Mouse (Mus musculus) CH12.LX (cell line): Measurements from ENCODE around the gene Tanc2.

Experiments
- CTCF ChIP-seq, 2 experiments: IDR thresholded peaks in 1 of 2; conservative IDR thresholded peaks in 1 of 2; 2 replicates each; pipeline ENCODE4 v1.5.1; 2011 to 2012; ENCODE audit warnings: low read depth in 2 of 2, low read length in 2 of 2, improper control_type of control experiment in 1 of 2, inconsistent platforms in 1 of 2, mild to moderate bottlenecking in 1 of 2, moderate library complexity in 1 of 2
- E2F4 ChIP-seq: IDR thresholded peaks from 2 replicates; pipeline ENCODE4 v1.6.1; 2011; ENCODE audit warnings: low read depth, low read length, improper control_type of control experiment; ENCODE audit not compliant: insufficient replicate concordance
- HCFC1 ChIP-seq: IDR thresholded peaks from 2 replicates; pipeline ENCODE4 v1.6.1; 2012; ENCODE audit warnings: low read depth, mild to moderate bottlenecking, inconsistent platforms, low read length, improper control_type of control experiment
- MAX ChIP-seq: IDR thresholded peaks from 2 replicates; pipeline ENCODE4 v1.6.1; 2011; ENCODE audit warnings: low read length, improper control_type of control experiment
- MEF2A ChIP-seq: IDR thresholded peaks from 2 replicates; pipeline ENCODE4 v1.6.1; 2014; ENCODE audit warnings: low read depth, mild to moderate bottlenecking, inconsistent platforms, low read length, improper control_type of control experiment, borderline replicate concordance
- NRF1 ChIP-seq: IDR thresholded peaks from 2 replicates; pipeline ENCODE4 v1.6.1; 2014; ENCODE audit warnings: low read depth, mild to moderate bottlenecking, inconsistent platforms, low read length, improper control_type of control experiment, moderate library complexity
- POLR2A ChIP-seq: IDR thresholded peaks from 2 replicates; pipeline ENCODE4 v1.6.1; 2011; ENCODE audit warnings: low read depth, mild to moderate bottlenecking, improper control_type of control experiment, low read length
- POLR2AphosphoS2 ChIP-seq: IDR thresholded peaks from 2 replicates; pipeline ENCODE4 v1.6.1; 2011; ENCODE audit warnings: low read depth, low read length, improper control_type of control experiment
- SIN3A ChIP-seq: IDR thresholded peaks from 2 replicates; pipeline ENCODE4 v1.6.1; 2012; ENCODE audit warnings: low read length, improper control_type of control experiment, inconsistent platforms
- SMC3 ChIP-seq: IDR thresholded peaks from 2 replicates; pipeline ENCODE4 v1.6.1; 2011; ENCODE audit warnings: low read depth, low read length, improper control_type of control experiment
- TBP ChIP-seq: conservative IDR thresholded peaks from 2 replicates; pipeline ENCODE4 v1.6.1; 2011; ENCODE audit warnings: low read depth, low read length, improper control_type of control experiment
- USF1 ChIP-seq: IDR thresholded peaks from 2 replicates; pipeline ENCODE4 v1.6.1; 2014; ENCODE audit warnings: low read depth, mild to moderate bottlenecking, inconsistent platforms, low read length, improper control_type of control experiment
- ZKSCAN1 ChIP-seq: IDR thresholded peaks from 2 replicates; pipeline ENCODE4 v1.6.1; 2012; ENCODE audit warnings: low read depth, inconsistent platforms, low read length, improper control_type of control experiment, borderline replicate concordance
- ZNF384 ChIP-seq: IDR thresholded peaks from 2 replicates; pipeline ENCODE4 v1.6.1; 2012; ENCODE audit warnings: low read depth, low read length, improper control_type of control experiment, inconsistent platforms

DNA sequence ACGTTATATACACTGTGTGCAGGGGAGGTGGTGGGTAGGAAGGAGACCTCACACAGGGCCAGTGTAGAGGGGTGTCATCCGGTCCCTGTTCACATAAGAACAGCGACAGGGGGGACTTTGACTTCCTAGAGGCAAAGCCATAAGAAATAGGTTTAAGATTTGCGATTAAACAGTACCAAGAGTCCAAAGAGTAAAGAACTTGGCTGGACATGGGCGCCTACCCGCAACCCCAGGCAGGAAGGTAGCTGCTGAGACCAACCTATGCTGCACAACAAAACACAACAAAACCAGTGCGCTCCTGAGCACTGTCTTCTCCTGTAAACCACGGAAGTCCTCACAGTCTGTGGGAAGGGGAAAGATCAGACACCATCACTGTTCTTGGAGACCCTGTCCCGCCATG lies 362.3 kb downstream of the Tanc2 start:
- no peak for TF ChIP-seq ZKSCAN1
- no peak for TF ChIP-seq ZNF384
- TF ChIP-seq POLR2A = no peak
- no peak for TF ChIP-seq POLR2AphosphoS2
- no peak for TF ChIP-seq CTCF (conservative IDR thresholded peaks at IDR 0.05 in 1 of 2, IDR thresholded peaks at IDR 0.05 in 1 of 2; ENCODE audit: low read depth in 2 of 2, low read length in 2 of 2)
- TF ChIP-seq SMC3 = no peak
- TF ChIP-seq USF1 = no peak
- TF ChIP-seq NRF1 = no peak
- no peak for TF ChIP-seq E2F4
- no peak for TF ChIP-seq HCFC1
- TF ChIP-seq MEF2A = no peak
- TF ChIP-seq MAX = no peak
- TF ChIP-seq TBP = no peak
- no peak for TF ChIP-seq SIN3A
